ENCODE assay signal across 24 mouse cellular contexts in the genomic region with DNA sequence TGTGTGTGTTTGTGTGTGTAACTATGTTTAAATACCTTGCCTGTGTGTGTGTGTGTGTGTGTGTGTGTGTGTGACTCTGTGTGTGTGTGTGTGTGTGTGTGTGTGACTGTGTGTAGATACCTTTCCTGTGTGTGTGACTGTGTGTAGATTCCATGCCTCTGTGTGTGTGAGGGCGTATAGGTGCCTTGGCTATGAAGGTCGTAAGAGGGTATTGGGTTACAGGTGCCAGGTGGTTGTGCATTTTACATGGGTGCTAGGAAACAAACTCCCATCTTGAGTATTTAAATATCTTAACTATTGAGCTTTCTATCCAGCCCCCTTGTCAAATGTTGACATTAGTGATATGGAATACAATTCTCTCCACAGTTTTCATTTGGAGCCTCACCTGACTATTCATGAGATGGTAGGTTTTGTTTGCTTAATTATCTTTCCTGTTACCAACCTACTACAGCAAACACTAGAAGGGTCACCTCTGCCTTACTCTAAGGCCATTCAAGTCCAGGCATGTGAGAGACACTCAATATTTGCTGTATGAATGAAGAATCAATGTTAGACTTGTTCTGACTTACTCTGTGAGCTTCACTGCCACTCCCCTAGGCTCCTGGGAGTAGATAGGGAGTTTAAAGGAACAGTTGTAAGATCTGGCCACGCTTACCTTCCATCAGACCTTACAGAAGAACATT.
A peak's percentile ranks its signal among the peaks of the same experiment; 100 is the strongest.
DNase-seq lines count a peak whose midpoint lies in the region; ATAC-seq and TF ChIP-seq lines count a peak whose summit lies in the region.
"Had no signal": no experiment of that assay in that cellular context is flagged by ENCODE, and none has a peak within 500 bp of the region (broad histone marks: within the 10 kb centered on the region; RNA-seq: fewer than 3 reads in every experiment).

No protein-coding gene starts in this region.

- no peak for TF ChIP-seq CTCF in lung, postnatal 0 days (IDR thresholded peaks at IDR 0.05)

- DNase-seq in embryonic facial prominence, embryonic 14.5 days (ENCODE audit: low spot score): peak; percentile 20
- DNase-seq in embryonic facial prominence, embryonic 10.5 days (ENCODE audit: low spot score): no peak
- DNase-seq in lung, postnatal 0 days (ENCODE audit: low spot score): peak; percentile 12
- DNase-seq in lung, postnatal 14 days: no peak
- DNase-seq in urinary bladder, postnatal 25 days (ENCODE audit: low spot score): peak; percentile 3
- no peak for DNase-seq in urinary bladder, postnatal 4 days (ENCODE audit: low spot score in 2 of 2)
- no peak for DNase-seq in thymus, postnatal 10 days (ENCODE audit: low spot score in 2 of 2)
- DNase-seq: adrenal gland, adult 8-10 months; adrenal gland, postnatal 25 days; cerebellum, adult 11-12 months; cerebellum, adult 9-10 months; cerebellum, postnatal 14 days; gastrocnemius, postnatal 25 days; heart, adult 2 months had no signal

- H3K9me3 ChIP-seq in embryonic facial prominence, embryonic 14.5 days (ENCODE audit: control insufficient read depth, low read length): no peaks in the 10 kb centered on the region
- no peaks in the 10 kb centered on the region for H3K9me3 ChIP-seq in embryonic facial prominence, embryonic 10.5 days
- H3K9me3 ChIP-seq in lung, postnatal 0 days (ENCODE audit: low read length): no peaks in the 10 kb centered on the region
- H3K9me3 ChIP-seq in stomach, embryonic 16.5 days (replicated peaks; ENCODE audit: control insufficient read depth, low read length): no peaks in the 10 kb centered on the region
- H3K9me3 ChIP-seq: embryonic facial prominence, embryonic 12.5 days; forebrain, embryonic 12.5 days; forebrain, embryonic 15.5 days; heart, embryonic 10.5 days; hindbrain, embryonic 12.5 days; hindbrain, embryonic 15.5 days had no signal

- H3K9ac ChIP-seq in embryonic facial prominence, embryonic 14.5 days (ENCODE audit: low read depth, low read length): no peak overlapping the region
- no peak overlapping the region for H3K9ac ChIP-seq in lung, postnatal 0 days (replicated peaks; ENCODE audit: low read depth)
- no peak overlapping the region for H3K9ac ChIP-seq in stomach, embryonic 16.5 days (ENCODE audit: low read length)
- H3K9ac ChIP-seq: embryonic facial prominence, embryonic 12.5 days; forebrain, embryonic 12.5 days; forebrain, embryonic 15.5 days; heart, embryonic 13.5 days; hindbrain, embryonic 12.5 days; hindbrain, embryonic 15.5 days had no signal

- ATAC-seq in embryonic facial prominence, embryonic 14.5 days (ENCODE audit: low read depth): no peak
- peak; percentile 57 for ATAC-seq in lung, postnatal 0 days
- ATAC-seq in stomach, embryonic 16.5 days (ENCODE audit: insufficient read depth, low FRiP score): peak; percentile 92
- ATAC-seq: activated CD4-positive, CD25-positive, alpha-beta regulatory T cell, adult 4 months; forebrain, embryonic 15.5 days had no signal

- no peaks in the 10 kb centered on the region for H3K36me3 ChIP-seq in embryonic facial prominence, embryonic 14.5 days (ENCODE audit: control insufficient read depth, insufficient read depth, low read length)
- H3K36me3 ChIP-seq in embryonic facial prominence, embryonic 10.5 days (replicated peaks): no peaks in the 10 kb centered on the region
- no peaks in the 10 kb centered on the region for H3K36me3 ChIP-seq in lung, postnatal 0 days (ENCODE audit: insufficient read depth, low read length)
- no peaks in the 10 kb centered on the region for H3K36me3 ChIP-seq in stomach, embryonic 16.5 days (ENCODE audit: control insufficient read depth, insufficient read depth, low read length)
- H3K36me3 ChIP-seq: embryonic facial prominence, embryonic 12.5 days; forebrain, embryonic 12.5 days; forebrain, embryonic 15.5 days; heart, embryonic 10.5 days; heart, embryonic 13.5 days; hindbrain, embryonic 12.5 days; hindbrain, embryonic 15.5 days had no signal

- TF ChIP-seq EP300 in lung, postnatal 0 days (IDR thresholded peaks at IDR 0.05): no peak

- no peak overlapping the region for H3K4me2 ChIP-seq in embryonic facial prominence, embryonic 14.5 days (ENCODE audit: low read depth, low read length)
- H3K4me2 ChIP-seq in lung, postnatal 0 days (replicated peaks; ENCODE audit: low read depth, low read length): no peak overlapping the region
- H3K4me2 ChIP-seq in stomach, embryonic 16.5 days (ENCODE audit: low read depth, low read length): no peak overlapping the region
- H3K4me2 ChIP-seq: embryonic facial prominence, embryonic 12.5 days; forebrain, embryonic 12.5 days; forebrain, embryonic 15.5 days; heart, embryonic 13.5 days; hindbrain, embryonic 12.5 days; hindbrain, embryonic 15.5 days had no signal

- no peak overlapping the region for H3K27ac ChIP-seq in embryonic facial prominence, embryonic 14.5 days (replicated peaks; ENCODE audit: low read depth, low read length)
- no peak overlapping the region for H3K27ac ChIP-seq in embryonic facial prominence, embryonic 10.5 days (replicated peaks)
- no peak overlapping the region for H3K27ac ChIP-seq in lung, postnatal 0 days (ENCODE audit: low read length)
- peak overlapping the region; percentile 86 for H3K27ac ChIP-seq in stomach, embryonic 16.5 days (ENCODE audit: low read length)
- H3K27ac ChIP-seq: embryonic facial prominence, embryonic 12.5 days; forebrain, embryonic 12.5 days; forebrain, embryonic 15.5 days; heart, adult 2 months; heart, embryonic 10.5 days; heart, embryonic 13.5 days; hindbrain, embryonic 12.5 days; hindbrain, embryonic 15.5 days had no signal

- H3K4me1 ChIP-seq in embryonic facial prominence, embryonic 14.5 days (ENCODE audit: control insufficient read depth, insufficient read depth, low read length): no peaks in the 10 kb centered on the region
- no peaks in the 10 kb centered on the region for H3K4me1 ChIP-seq in embryonic facial prominence, embryonic 10.5 days
- H3K4me1 ChIP-seq in lung, postnatal 0 days (ENCODE audit: insufficient read depth, low read depth, low read length): no peaks in the 10 kb centered on the region
- H3K4me1 ChIP-seq in stomach, embryonic 16.5 days (ENCODE audit: control insufficient read depth, insufficient read depth, low read length): peaks cover 4% of the 10 kb centered on the region; the same call in 1 of the 2 replicates
- H3K4me1 ChIP-seq: embryonic facial prominence, embryonic 12.5 days; forebrain, embryonic 12.5 days; forebrain, embryonic 15.5 days; heart, embryonic 10.5 days; hindbrain, embryonic 12.5 days; hindbrain, embryonic 15.5 days had no signal

- H3K4me3 ChIP-seq in embryonic facial prominence, embryonic 14.5 days (ENCODE audit: low read depth, low read length): no peak overlapping the region
- no peak overlapping the region for H3K4me3 ChIP-seq in embryonic facial prominence, embryonic 10.5 days
- no peak overlapping the region for H3K4me3 ChIP-seq in lung, postnatal 0 days (ENCODE audit: low read depth, low read length)
- no peak overlapping the region for H3K4me3 ChIP-seq in stomach, embryonic 16.5 days (replicated peaks; ENCODE audit: low read length)
- H3K4me3 ChIP-seq: embryonic facial prominence, embryonic 12.5 days; erythroblast, embryonic 14.5 days; forebrain, embryonic 12.5 days; forebrain, embryonic 15.5 days; heart, adult 2 months; heart, embryonic 10.5 days; heart, embryonic 13.5 days; hindbrain, embryonic 12.5 days; hindbrain, embryonic 15.5 days had no signal

- no peaks in the 10 kb centered on the region for H3K27me3 ChIP-seq in embryonic facial prominence, embryonic 14.5 days (replicated peaks; ENCODE audit: control insufficient read depth, insufficient read depth, low read length)
- no peaks in the 10 kb centered on the region for H3K27me3 ChIP-seq in embryonic facial prominence, embryonic 10.5 days (replicated peaks; ENCODE audit: low read depth, poor library complexity, severe bottlenecking)
- H3K27me3 ChIP-seq in lung, postnatal 0 days (replicated peaks; ENCODE audit: insufficient read depth, low read length): no peaks in the 10 kb centered on the region
- no peaks in the 10 kb centered on the region for H3K27me3 ChIP-seq in stomach, embryonic 16.5 days (ENCODE audit: control insufficient read depth, insufficient read depth, low read length)
- H3K27me3 ChIP-seq: embryonic facial prominence, embryonic 12.5 days; forebrain, embryonic 12.5 days; forebrain, embryonic 15.5 days; heart, embryonic 13.5 days; hindbrain, embryonic 12.5 days; hindbrain, embryonic 15.5 days had no signal

- 68% methylated on average over 3 of the region's 3 CpGs for WGBS in embryonic facial prominence, embryonic 14.5 days
- 87% methylated on average over 3 of the region's 3 CpGs for WGBS in embryonic facial prominence, embryonic 10.5 days
- 68% methylated on average over 3 of the region's 3 CpGs for WGBS in lung, postnatal 0 days
- WGBS in stomach, embryonic 16.5 days: 65% methylated on average over 3 of the region's 3 CpGs

Comparison
In these comparisons a context has a peak if more than half of its experiments do, and no peak if none do; other contexts are left out.
1. DNase-seq: peak in embryonic facial prominence, embryonic 14.5 days (single experiment), lung, postnatal 0 days (single experiment) and urinary bladder, postnatal 25 days (single experiment); none in embryonic facial prominence, embryonic 10.5 days (single experiment), lung, postnatal 14 days (single experiment), urinary bladder, postnatal 4 days (0 of 2) and thymus, postnatal 10 days (0 of 2).